Mouse (Mus musculus) hindbrain, embryonic 10.5 days (tissue): ENCODE results near the gene Gdf2. TPM values are rescaled to one million over a fixed set of nuclear protein-coding genes. Genes with fewer than 3 reads are reported as not detected.

Source experiments
- DNase-seq: peaks from one replicate; pipeline ENCODE4 v3.0.0-alpha.2; 2017; ENCODE audit warnings: low spot score
- H3K27ac ChIP-seq: fragments of 300-500 bp; sonication (generic); 2 replicates; pipeline ENCODE4 v1.5.1; 2016; ENCODE audit warnings: mild to moderate bottlenecking, moderate library complexity
- H3K27me3 ChIP-seq: fragments of 300-500 bp; sonication (generic); 2 replicates; pipeline ENCODE4 v1.6.1; 2016; ENCODE audit warnings: mild to moderate bottlenecking; ENCODE audit not compliant: poor library complexity, insufficient read depth, severe bottlenecking
- H3K36me3 ChIP-seq: fragments of 300-500 bp; sonication (generic); 2 replicates; pipeline ENCODE4 v1.6.1; 2016; ENCODE audit warnings: mild to moderate bottlenecking, moderate library complexity
- H3K4me1 ChIP-seq: fragments of 300-500 bp; sonication (generic); replicated peaks from 2 replicates; pipeline ENCODE4 v1.6.1; 2016; ENCODE audit warnings: mild to moderate bottlenecking
- H3K4me3 ChIP-seq: fragments of 300-500 bp; sonication (generic); 2 replicates; pipeline ENCODE4 v1.5.1; 2016; ENCODE audit warnings: mild to moderate bottlenecking, moderate library complexity
- H3K9me3 ChIP-seq: fragments of 300-500 bp; sonication (generic); 2 replicates; pipeline ENCODE4 v1.6.1; 2016; ENCODE audit warnings: mild to moderate bottlenecking, moderate library complexity
- WGBS: fragments of 180-500 bp; shearing (Covaris S2); methylation state at CpG from one replicate; pipeline ENCODE4 v1.1.7; 2016; 5-methylcytosine and 5-hydroxymethylcytosine counted together
- polyA plus RNA-seq: library from polyadenylated mRNA; unstranded; fragments of >200 nt; fragmentation: Nextera tagmentation; extraction: Ambion mirVana; gene quantifications from 2 replicates; pipeline ENCODE4 v1.2.1, GENCODE M21; 2016

Gene Gdf2
- polyA plus RNA-seq: not detected in 2 replicates

DNA sequence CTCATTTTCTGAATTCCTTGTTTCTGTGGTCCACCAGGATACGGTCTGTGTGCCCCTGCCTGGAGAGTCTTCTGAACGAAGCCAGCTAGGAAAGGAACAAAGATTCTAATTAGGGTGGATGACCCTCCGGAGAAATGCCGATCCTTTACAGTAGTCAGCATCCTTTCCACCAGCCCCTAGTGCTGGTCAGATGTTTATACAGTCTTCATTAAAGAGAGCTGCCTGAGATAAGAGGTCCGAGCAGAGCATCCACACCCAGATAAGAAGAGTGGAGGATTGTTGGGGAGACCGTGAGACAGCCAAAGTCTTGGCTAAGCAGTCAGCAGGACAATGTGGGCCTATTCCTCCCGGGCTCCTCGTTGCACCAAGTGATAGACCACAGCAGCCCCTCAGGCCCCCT lies at the start of gene Gdf2:
TSS of gene Gdf2 (plus strand) at position 301 of the 400 bp plus-strand sequence.
- 74% methylated on average over 8 of the region's 8 CpGs for WGBS
- no peak for DNase-seq
- Histone ChIP-seq H3K27me3 (0 out of 2 replicates have a peak, but pooled peaks cover 4% of the 10 kb centered on the region), H3K27ac (no peak within 1 kb of the TSS), H3K4me3 (no peak within 1 kb of the TSS), H3K4me1 (0 out of 2 replicates have a peak, but pooled peaks cover 3% of the 10 kb centered on the region), H3K9me3 (no peaks in the 10 kb centered on the region), H3K36me3 (no peaks in the 10 kb centered on the region)

DNA sequence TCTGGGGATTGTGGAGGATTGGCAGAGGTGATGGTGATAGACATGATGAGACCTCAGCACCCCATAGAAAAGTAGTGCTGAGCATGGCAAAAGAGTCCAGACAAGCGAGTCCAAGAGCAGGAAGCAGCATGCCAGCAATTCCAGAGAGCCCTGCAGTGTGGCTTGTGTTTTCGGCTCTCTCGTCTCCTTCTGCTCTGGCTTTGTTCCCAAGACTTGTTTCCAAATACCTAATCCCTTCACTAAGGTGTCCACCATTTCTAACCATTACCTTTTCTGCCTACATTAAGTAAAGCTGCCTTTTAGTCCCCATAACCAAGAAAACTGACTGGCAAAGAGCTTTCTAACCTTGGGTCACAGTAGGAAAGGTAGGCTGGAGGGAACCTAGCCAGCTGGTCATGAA lies 49.3 kb upstream of the Gdf2 start:
- no peak overlapping the region for H3K4me3 ChIP-seq
- no peak for DNase-seq
- H3K4me1 ChIP-seq: peaks cover 12% of the 10 kb centered on the region
- no peaks in the 10 kb centered on the region; the same call in 1 of the 2 replicates for H3K27me3 ChIP-seq
- no peaks in the 10 kb centered on the region for H3K36me3 ChIP-seq
- H3K9me3 ChIP-seq: no peaks in the 10 kb centered on the region
- H3K27ac ChIP-seq: no peak overlapping the region
- WGBS: 90% methylated on average over 3 of the region's 3 CpGs

DNA sequence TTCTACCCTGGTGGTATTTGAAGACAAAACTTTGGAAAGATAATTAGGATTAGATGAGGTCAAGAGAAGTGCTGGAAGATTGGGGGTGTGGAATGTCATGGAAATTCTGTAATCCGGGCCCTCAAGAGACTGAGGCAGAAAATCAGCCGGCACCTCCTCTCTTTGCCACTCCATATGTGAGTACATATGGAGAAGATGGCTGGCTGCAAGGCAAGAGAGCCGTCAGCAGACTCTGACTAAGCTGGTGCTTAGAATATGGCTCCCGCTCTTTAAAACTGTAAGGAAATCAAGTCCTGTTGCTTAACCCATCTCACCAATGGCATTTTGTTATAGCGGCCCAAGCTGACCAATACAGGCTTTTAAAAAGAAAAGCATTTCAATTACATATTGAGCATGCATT lies 45.1 kb upstream of the Gdf2 start:
- H3K36me3 ChIP-seq: no peaks in the 10 kb centered on the region
- H3K4me1 ChIP-seq: peaks cover 9% of the 10 kb centered on the region
- no peaks in the 10 kb centered on the region for H3K9me3 ChIP-seq
- no peak for DNase-seq
- no peak overlapping the region for H3K27ac ChIP-seq
- 84% methylated on average over 5 of the region's 5 CpGs for WGBS
- no peaks in the 10 kb centered on the region for H3K27me3 ChIP-seq
- no peak overlapping the region for H3K4me3 ChIP-seq

DNA sequence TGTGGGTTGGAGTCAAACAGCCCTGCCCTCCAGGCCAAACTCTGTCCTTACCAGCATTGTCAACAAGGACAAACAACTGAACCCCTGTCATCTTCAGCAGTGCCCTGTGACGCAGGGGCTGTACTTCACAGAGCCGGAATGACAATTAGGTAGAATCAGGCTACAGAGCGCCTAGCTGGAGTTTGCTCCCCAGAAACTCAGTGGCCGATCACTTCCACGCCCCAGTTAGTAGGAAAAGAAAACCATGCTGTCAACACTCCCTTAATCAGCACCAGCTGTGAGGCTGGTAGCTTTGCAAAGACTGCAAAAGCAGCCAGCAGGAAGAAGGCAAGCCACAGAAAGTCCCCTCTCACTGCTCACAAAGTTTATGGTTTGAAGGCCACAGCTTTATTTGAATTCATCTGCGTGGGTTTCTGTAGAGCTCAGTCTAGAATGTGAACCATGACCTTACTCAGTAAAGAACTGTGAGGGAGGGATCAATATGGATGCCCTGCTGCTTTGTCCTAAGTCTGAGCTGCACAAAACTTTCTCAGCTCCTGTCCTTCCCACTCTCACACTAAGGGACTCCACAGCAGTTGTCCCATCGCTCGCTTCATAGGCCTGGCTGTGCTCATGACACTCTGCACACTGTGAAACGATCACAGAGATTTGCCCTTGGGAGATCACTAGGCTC lies 44.1 kb upstream of the Gdf2 start:
- Histone ChIP-seq H3K4me3 (no peak overlapping the region), H3K4me1 (peaks cover 9% of the 10 kb centered on the region), H3K36me3 (no peaks in the 10 kb centered on the region), H3K27ac (peak overlapping the region; percentile 79), H3K27me3 (no peaks in the 10 kb centered on the region), H3K9me3 (no peaks in the 10 kb centered on the region)
- WGBS: 22% methylated on average over 9 of the region's 9 CpGs
- DNase-seq: peak; percentile 59

DNA sequence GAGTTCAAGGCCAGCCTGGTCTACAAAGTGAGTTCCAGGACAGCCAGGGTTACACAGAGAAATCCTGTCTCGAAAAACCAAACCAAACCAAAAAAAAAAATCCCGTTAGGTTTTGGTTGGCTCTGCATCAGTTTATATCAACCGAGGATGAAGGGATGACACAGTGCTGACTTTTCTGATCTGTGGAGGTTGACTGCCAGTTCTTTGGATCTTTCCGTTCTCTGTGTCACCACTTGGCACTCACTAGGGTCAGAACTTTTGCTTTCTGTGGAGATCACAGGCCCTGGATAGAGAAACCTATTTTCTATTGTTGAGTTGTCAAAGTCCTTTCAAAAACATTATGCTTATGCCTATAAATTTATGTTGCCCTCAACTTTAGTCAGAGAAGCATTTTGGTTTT lies 38.1 kb upstream of the Gdf2 start:
- 94% methylated on average over 4 of the region's 4 CpGs for WGBS
- no peaks in the 10 kb centered on the region for H3K9me3 ChIP-seq
- no peak overlapping the region for H3K27ac ChIP-seq
- DNase-seq: no peak
- no peaks in the 10 kb centered on the region for H3K27me3 ChIP-seq
- no peaks in the 10 kb centered on the region; the same call in 1 of the 2 replicates for H3K4me1 ChIP-seq
- H3K4me3 ChIP-seq: no peak overlapping the region
- H3K36me3 ChIP-seq: no peaks in the 10 kb centered on the region

DNA sequence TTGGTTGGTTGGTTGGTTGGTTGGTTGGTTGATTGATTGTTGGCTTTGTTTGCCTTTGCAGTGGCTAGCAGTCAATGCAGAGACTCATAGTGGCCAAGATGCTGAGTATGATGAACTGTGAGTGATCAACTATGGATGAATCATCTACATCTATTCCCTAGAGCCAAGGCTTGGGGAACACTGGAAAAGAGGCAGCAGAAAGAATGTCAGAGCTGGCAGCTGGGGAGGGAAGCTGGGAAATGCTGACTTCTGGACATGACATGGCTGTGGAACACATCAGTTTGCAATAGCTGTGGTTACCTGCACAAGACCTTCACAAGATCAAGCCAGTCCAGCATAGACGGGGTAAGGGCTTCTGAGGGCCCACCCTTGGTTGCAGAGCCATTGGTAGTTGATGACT lies 37.6 kb upstream of the Gdf2 start:
- 84% methylated on average over 1 of the region's 1 CpGs for WGBS
- no peaks in the 10 kb centered on the region; the same call in 1 of the 2 replicates for H3K4me1 ChIP-seq

DNA sequence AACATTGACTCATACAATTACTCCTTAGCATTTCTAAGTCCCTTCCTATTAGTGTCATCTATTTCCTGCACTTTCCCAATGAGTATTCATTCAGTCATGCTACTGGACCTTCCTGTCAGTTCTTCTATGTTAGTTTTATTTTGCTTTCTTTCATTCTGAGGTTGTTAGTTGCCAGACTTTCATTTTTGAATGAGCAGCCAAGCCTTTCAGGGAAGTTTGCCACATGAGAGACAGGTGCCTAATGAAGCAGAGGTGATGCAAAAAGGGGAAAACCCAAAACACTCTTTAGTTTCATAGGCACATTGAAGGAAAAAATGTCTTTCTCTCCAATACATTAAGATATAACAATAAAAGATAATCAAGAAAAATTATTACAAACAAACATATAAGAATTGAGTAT lies 36.0 kb upstream of the Gdf2 start:
- H3K36me3 ChIP-seq: no peaks in the 10 kb centered on the region
- H3K27ac ChIP-seq: no peak overlapping the region
- no peaks in the 10 kb centered on the region for H3K27me3 ChIP-seq
- H3K4me3 ChIP-seq: no peak overlapping the region
- H3K9me3 ChIP-seq: no peaks in the 10 kb centered on the region
- H3K4me1 ChIP-seq: no peaks in the 10 kb centered on the region; the same call in 1 of the 2 replicates
- no peak for DNase-seq

More for the DNA sequence above, 37.6 kb upstream of the Gdf2 start:
- no peaks in the 10 kb centered on the region for H3K27me3 ChIP-seq
- no peak for DNase-seq
- H3K4me3 ChIP-seq: no peak overlapping the region
- no peaks in the 10 kb centered on the region for H3K36me3 ChIP-seq
- H3K9me3 ChIP-seq: no peaks in the 10 kb centered on the region
- H3K27ac ChIP-seq: no peak overlapping the region

DNA sequence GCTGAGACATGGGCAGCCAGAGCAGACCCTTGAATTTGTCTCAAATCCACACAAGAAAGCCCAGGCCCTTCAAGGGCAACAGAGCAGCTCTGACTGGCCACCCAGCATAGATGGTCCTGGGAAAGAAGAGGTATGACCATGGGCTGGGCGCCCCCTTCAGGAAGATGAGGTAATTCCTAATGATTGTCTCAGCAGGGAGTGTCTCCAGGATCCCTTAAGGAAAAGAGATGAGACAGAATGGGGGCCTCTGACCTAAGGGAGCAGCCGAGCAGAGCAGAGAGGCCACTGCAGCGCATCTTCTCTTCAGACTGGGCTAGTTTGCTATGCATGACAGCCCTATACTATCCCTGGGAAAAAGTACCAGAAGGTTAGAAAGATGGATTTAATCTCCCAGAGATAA lies 27.1 kb upstream of the Gdf2 start:
- 23% methylated on average over 3 of the region's 3 CpGs for WGBS
- Histone ChIP-seq H3K36me3 (no peaks in the 10 kb centered on the region), H3K4me1 (0 out of 2 replicates have a peak, but pooled peaks cover 9% of the 10 kb centered on the region), H3K9me3 (no peaks in the 10 kb centered on the region), H3K27me3 (peaks cover 11% of the 10 kb centered on the region), H3K27ac (no peak overlapping the region), H3K4me3 (no peak overlapping the region)
- peak; percentile 55 for DNase-seq

DNA sequence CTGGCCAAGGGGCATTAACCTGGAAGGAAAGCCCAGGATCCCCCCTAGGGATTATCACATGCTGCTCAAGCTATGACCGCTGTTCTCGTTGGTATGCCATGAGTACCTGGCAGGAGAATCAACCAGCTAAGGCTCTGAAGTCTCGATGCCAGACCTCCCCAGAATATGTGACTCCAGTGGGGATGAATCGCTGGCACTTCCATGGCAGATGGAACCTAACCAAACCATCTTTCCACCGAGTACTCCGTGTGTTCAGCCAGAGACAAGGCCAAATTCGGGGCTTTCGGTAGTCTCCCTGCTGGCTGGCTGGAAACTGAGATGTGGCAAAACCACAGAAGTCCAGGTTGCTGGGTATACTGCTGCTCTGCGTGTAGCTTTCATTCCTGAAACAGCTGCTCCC lies 26.6 kb upstream of the Gdf2 start:
- DNase-seq: no peak
- WGBS: 91% methylated on average over 9 of the region's 9 CpGs
- Histone ChIP-seq H3K4me1 (peaks cover 13% of the 10 kb centered on the region; the same call in 1 of the 2 replicates), H3K27ac (no peak overlapping the region), H3K36me3 (no peaks in the 10 kb centered on the region), H3K9me3 (no peaks in the 10 kb centered on the region), H3K27me3 (peaks cover 15% of the 10 kb centered on the region), H3K4me3 (no peak overlapping the region)

DNA sequence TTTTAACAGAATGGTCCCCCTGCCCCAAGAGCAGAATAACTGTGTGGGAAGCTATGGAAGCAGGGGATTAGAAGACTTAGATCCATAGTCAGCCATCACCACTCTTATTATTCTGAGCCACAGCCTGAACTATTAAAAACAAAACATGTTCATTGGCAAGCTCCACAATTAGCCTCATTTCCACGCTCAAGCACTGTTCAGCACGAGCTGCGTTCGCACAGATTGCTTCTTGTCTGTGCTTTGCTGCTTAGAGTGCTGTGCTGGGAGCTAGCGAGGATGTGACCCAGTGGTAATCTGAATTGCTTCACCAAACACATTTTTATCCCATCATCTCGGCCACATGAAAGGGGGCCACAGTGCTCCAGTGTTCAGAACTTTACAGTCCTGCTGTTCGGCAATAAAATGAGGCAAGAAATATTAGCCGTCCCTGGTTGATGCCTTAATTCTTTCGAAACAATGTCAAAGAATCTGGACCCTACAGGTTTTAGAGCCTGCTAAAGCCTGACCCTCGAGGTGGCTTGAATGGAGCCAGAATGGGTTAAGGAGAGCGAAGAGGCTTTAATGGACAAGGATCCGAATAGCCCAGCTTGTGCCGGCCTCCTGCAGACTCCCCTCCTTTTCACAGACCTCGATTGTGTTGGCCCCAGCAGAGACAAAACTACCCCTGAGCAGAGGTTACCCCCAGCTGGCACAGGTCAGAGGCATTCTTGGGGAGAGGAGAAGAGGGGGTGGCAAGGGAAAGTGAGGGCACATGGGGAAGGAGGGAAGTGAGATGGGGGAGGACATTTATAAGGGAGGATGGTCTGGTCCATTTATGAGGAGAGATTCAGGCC lies 19.9 kb upstream of the Gdf2 start:
- peaks cover 82% of the 10 kb centered on the region for H3K27me3 ChIP-seq
- peak; percentile 36 for DNase-seq
- no peak overlapping the region for H3K4me3 ChIP-seq
- H3K36me3 ChIP-seq: no peaks in the 10 kb centered on the region
- peaks cover 56% of the 10 kb centered on the region for H3K4me1 ChIP-seq
- 11% methylated on average over 14 of the region's 14 CpGs for WGBS
- no peaks in the 10 kb centered on the region for H3K9me3 ChIP-seq
- no peak overlapping the region for H3K27ac ChIP-seq

DNA sequence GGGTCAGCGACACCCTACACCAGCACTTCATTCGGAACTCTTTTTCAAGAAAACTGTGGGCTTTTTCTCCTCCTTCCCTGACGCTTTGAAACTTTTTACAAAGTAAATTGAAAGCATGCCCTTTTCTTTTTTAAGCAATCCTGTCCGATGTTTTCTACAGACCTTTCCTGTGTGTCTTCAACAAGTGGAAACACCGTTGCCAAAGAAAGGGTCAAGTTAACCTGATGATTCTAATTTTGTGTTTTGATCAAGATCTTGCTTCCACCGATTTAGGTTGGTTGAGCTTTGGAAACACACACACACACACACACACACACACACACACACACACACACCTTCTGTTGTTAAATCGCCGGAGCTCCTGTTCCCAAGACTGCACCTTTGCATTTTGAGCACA lies 18.1 kb upstream of the Gdf2 start:
- H3K27ac ChIP-seq: peak overlapping the region; percentile 85; the same call in 1 of the 2 replicates
- H3K27me3 ChIP-seq: peaks cover 93% of the 10 kb centered on the region
- H3K9me3 ChIP-seq: no peaks in the 10 kb centered on the region
- no peaks in the 10 kb centered on the region for H3K36me3 ChIP-seq
- no peak for DNase-seq
- 8% methylated on average over 8 of the region's 8 CpGs for WGBS
- peaks cover 56% of the 10 kb centered on the region for H3K4me1 ChIP-seq
- peak overlapping the region; percentile 68 for H3K4me3 ChIP-seq

DNA sequence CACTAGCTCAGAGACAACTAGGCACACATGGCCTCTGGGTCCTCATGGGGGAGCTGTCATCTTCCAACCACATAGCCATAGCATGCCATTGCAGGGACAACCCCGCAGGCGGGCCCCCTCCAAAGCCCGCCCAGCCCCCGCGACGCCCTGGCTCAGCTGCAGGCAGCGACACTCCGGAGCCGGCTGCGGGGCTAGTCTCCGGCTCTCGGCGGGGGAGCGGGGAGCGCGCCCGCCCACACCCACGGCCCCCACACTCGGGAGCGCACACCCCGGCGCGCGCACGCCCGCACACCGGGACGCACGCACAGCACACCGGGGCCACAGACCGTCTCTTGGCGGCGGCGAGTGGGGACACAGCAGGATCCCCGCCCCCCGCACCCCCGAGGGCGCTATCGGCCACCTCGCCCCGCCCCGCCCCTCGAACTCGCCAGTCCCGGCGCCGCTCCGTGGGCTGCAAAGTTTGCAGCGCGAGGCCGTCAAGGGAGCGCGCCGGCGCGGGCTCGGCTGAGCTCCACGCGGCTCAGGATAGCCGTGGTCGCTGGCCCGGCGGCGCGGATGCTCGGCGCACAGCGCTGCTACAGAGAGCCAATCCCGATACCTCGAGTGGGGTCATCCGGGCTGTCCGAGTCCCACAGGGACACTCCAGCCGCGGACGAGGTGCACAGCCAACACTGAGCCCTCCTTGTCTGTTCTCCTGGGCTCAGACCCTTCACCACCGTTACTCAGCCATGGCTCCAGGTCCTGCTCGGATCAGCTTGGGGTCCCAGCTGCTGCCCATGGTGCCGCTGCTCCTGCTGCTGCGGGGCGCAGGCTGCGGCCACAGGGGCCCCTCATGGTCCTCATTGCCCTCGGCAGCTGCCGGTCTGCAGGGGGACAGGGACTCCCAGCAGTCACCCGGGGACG lies 17.4 kb upstream of the Gdf2 start, which contains the start of gene Gdf10:
TSS of gene Gdf10 (plus strand) at position 420 of the 903 bp plus-strand sequence.
- peak; percentile 56 for DNase-seq
- Histone ChIP-seq H3K4me1 (peaks cover 53% of the 10 kb centered on the region), H3K36me3 (no peaks in the 10 kb centered on the region), H3K27me3 (peaks cover 92% of the 10 kb centered on the region), H3K4me3 (peak within 1 kb of the TSS; percentile 68), H3K27ac (peak within 1 kb of the TSS; percentile 85), H3K9me3 (no peaks in the 10 kb centered on the region)
- WGBS: under 1% methylated on average over 85 of the region's 85 CpGs
